Mouse (Mus musculus) midbrain, embryonic 16.5 days (tissue): ENCODE measurements at regions not wholly inside any gene's neighbourhood (a gene's known extent, or its start where the extent isn't known, plus 50 kb on each side); places are given as distances from the start of the nearest gene placed in this dataset.

ENCODE experiments used
- ATAC-seq: fragments of 200-750 bp; cut with Nextera tagmentation; 2 replicates; pipeline ENCODE4 v1.8.0; 2017; ENCODE audit warnings: moderate TSS enrichment
- H3K27ac ChIP-seq: fragments of 300-500 bp; sonication (generic); 2 replicates; pipeline ENCODE4 v1.5.1; 2014; ENCODE audit warnings: mild to moderate bottlenecking, low read length, mixed read lengths
- H3K27me3 ChIP-seq: fragments of 300-500 bp; sonication (generic); 2 replicates; pipeline ENCODE4 v1.6.1; 2014; ENCODE audit warnings: low read depth, low read length, mixed read lengths; ENCODE audit not compliant: control insufficient read depth, insufficient read depth
- H3K36me3 ChIP-seq: fragments of 300-500 bp; sonication (generic); 2 replicates; pipeline ENCODE4 v1.6.1; 2014; ENCODE audit warnings: mild to moderate bottlenecking, low read length, moderate library complexity, mixed read lengths; ENCODE audit not compliant: control insufficient read depth, insufficient read depth
- H3K4me1 ChIP-seq: fragments of 300-500 bp; sonication (generic); 2 replicates; pipeline ENCODE4 v1.6.1; 2014; ENCODE audit warnings: mild to moderate bottlenecking, low read length, mixed read lengths; ENCODE audit not compliant: control insufficient read depth, insufficient read depth
- H3K4me2 ChIP-seq: fragments of 300-500 bp; sonication (generic); 2 replicates; pipeline ENCODE4 v1.6.1; 2014; ENCODE audit warnings: mild to moderate bottlenecking, low read length, mixed read lengths
- H3K4me3 ChIP-seq: fragments of 300-500 bp; sonication (generic); 2 replicates; pipeline ENCODE4 v1.5.1; 2014; ENCODE audit warnings: low read depth, mild to moderate bottlenecking, low read length, moderate library complexity, mixed read lengths
- H3K9ac ChIP-seq: fragments of 300-500 bp; sonication (generic); 2 replicates; pipeline ENCODE4 v1.6.1; 2014; ENCODE audit warnings: low read depth, low read length, mixed read lengths
- H3K9me3 ChIP-seq: fragments of 300-500 bp; sonication (generic); replicated peaks from 2 replicates; pipeline ENCODE4 v1.6.1; 2014; ENCODE audit warnings: mild to moderate bottlenecking, low read length, mixed read lengths; ENCODE audit not compliant: control insufficient read depth, poor library complexity, severe bottlenecking
- WGBS: fragments of 180-500 bp; shearing (Covaris S2); extraction: QIAGEN DNeasy Blood & Tissue Kit; methylation state at CpG from one replicate; pipeline ENCODE4 v1.1.7; 2014; 5-methylcytosine and 5-hydroxymethylcytosine counted together

GRCm38 (mm10) chr14:53847049-53847448 is 406.9 kb downstream of the Dad1 start:
- H3K4me1 ChIP-seq = no peaks in the 10 kb centered on the region
- H3K4me2 ChIP-seq = no peak overlapping the region
- H3K36me3 ChIP-seq = no peaks in the 10 kb centered on the region
- H3K27me3 ChIP-seq = no peaks in the 10 kb centered on the region
- H3K27ac ChIP-seq = no peak overlapping the region
- WGBS = 62% methylated on average over 7 of the region's 7 CpGs
- ATAC-seq = no peak
- H3K4me3 ChIP-seq = no peak overlapping the region
- no peaks in the 10 kb centered on the region for H3K9me3 ChIP-seq
- no peak overlapping the region for H3K9ac ChIP-seq

- no peak for ATAC-seq
- WGBS = 91% methylated on average over 9 of the region's 9 CpGs
- H3K4me2 ChIP-seq = no peak overlapping the region
Observed at GRCm38 (mm10) chr14:53845646-53846045, 408.3 kb downstream of the Dad1 start.

GRCm38 (mm10) chr14:53832553-53832952 is 421.4 kb downstream of the Dad1 start:
- no peak overlapping the region for H3K9ac ChIP-seq
- no peaks in the 10 kb centered on the region for H3K4me1 ChIP-seq
- WGBS = 95% methylated on average over 3 of the region's 3 CpGs
- no peak for ATAC-seq
- no peak overlapping the region for H3K27ac ChIP-seq
- no peaks in the 10 kb centered on the region for H3K9me3 ChIP-seq
- H3K36me3 ChIP-seq = no peaks in the 10 kb centered on the region
- no peak overlapping the region for H3K4me2 ChIP-seq
- H3K4me3 ChIP-seq = no peak overlapping the region
- no peaks in the 10 kb centered on the region for H3K27me3 ChIP-seq

More at GRCm38 (mm10) chr14:53845646-53846045, 408.3 kb downstream of the Dad1 start:
- H3K4me1 ChIP-seq = no peaks in the 10 kb centered on the region
- no peaks in the 10 kb centered on the region for H3K36me3 ChIP-seq
- no peaks in the 10 kb centered on the region for H3K9me3 ChIP-seq
- H3K27ac ChIP-seq = no peak overlapping the region
- H3K27me3 ChIP-seq = no peaks in the 10 kb centered on the region
- H3K4me3 ChIP-seq = no peak overlapping the region
- no peak overlapping the region for H3K9ac ChIP-seq

GRCm38 (mm10) chr14:53831651-53832050 is 422.3 kb downstream of the Dad1 start:
- H3K27ac ChIP-seq = no peak overlapping the region
- 91% methylated on average over 6 of the region's 6 CpGs for WGBS
- ATAC-seq = no peak

GRCm38 (mm10) chr14:53830717-53831116 is 423.2 kb downstream of the Dad1 start:
- no peak overlapping the region for H3K4me2 ChIP-seq
- ATAC-seq = no peak
- H3K4me3 ChIP-seq = no peak overlapping the region
- no peaks in the 10 kb centered on the region for H3K9me3 ChIP-seq
- no peaks in the 10 kb centered on the region for H3K36me3 ChIP-seq
- H3K27ac ChIP-seq = no peak overlapping the region
- H3K4me1 ChIP-seq = no peaks in the 10 kb centered on the region
- H3K27me3 ChIP-seq = no peaks in the 10 kb centered on the region
- WGBS = 47% methylated on average over 1 of the region's 1 CpGs
- no peak overlapping the region for H3K9ac ChIP-seq

More at GRCm38 (mm10) chr14:53831651-53832050, 422.3 kb downstream of the Dad1 start:
- Histone ChIP-seq H3K4me3 (no peak overlapping the region), H3K4me1 (no peaks in the 10 kb centered on the region), H3K9ac (no peak overlapping the region), H3K4me2 (no peak overlapping the region), H3K36me3 (no peaks in the 10 kb centered on the region), H3K9me3 (no peaks in the 10 kb centered on the region), H3K27me3 (no peaks in the 10 kb centered on the region)

- no peak for ATAC-seq
- 87% methylated on average over 4 of the region's 4 CpGs for WGBS
- no peaks in the 10 kb centered on the region for H3K9me3 ChIP-seq
- H3K27ac ChIP-seq = no peak overlapping the region
- no peaks in the 10 kb centered on the region for H3K36me3 ChIP-seq
- no peak overlapping the region for H3K4me2 ChIP-seq
- no peak overlapping the region for H3K4me3 ChIP-seq
- no peaks in the 10 kb centered on the region for H3K27me3 ChIP-seq
- no peak overlapping the region for H3K9ac ChIP-seq
- no peaks in the 10 kb centered on the region for H3K4me1 ChIP-seq
Observed at GRCm38 (mm10) chr14:53826782-53827181, 427.1 kb downstream of the Dad1 start.

- peaks cover 2% of the 10 kb centered on the region; the same call in 1 of the 2 replicates for H3K4me1 ChIP-seq
- WGBS = 17% methylated on average over 3 of the region's 3 CpGs
- H3K9me3 ChIP-seq = no peaks in the 10 kb centered on the region
- no peaks in the 10 kb centered on the region for H3K27me3 ChIP-seq
- H3K36me3 ChIP-seq = no peaks in the 10 kb centered on the region
- no peak overlapping the region for H3K27ac ChIP-seq
- no peak overlapping the region for H3K4me2 ChIP-seq
- no peak overlapping the region for H3K9ac ChIP-seq
- peak; percentile 57 for ATAC-seq
- no peak overlapping the region for H3K4me3 ChIP-seq
Observed at GRCm38 (mm10) chr14:53806231-53806630, 447.7 kb downstream of the Dad1 start.

GRCm38 (mm10) chr14:53803698-53804620 is 449.9 kb downstream of the Dad1 start:
- Histone ChIP-seq H3K4me1 (peaks cover 2% of the 10 kb centered on the region; the same call in 1 of the 2 replicates), H3K27ac (no peak overlapping the region), H3K4me2 (peak overlapping the region; percentile 43), H3K36me3 (no peaks in the 10 kb centered on the region), H3K4me3 (no peak overlapping the region), H3K27me3 (no peaks in the 10 kb centered on the region), H3K9ac (no peak overlapping the region), H3K9me3 (no peaks in the 10 kb centered on the region)
- ATAC-seq = peak; percentile 88
- 31% methylated on average over 17 of the region's 17 CpGs for WGBS

- H3K4me3 ChIP-seq = no peak overlapping the region
- 90% methylated on average over 3 of the region's 3 CpGs for WGBS
- no peak for ATAC-seq
Observed at GRCm38 (mm10) chr14:53802547-53802946, 451.4 kb downstream of the Dad1 start.

More at GRCm38 (mm10) chr14:53802547-53802946, 451.4 kb downstream of the Dad1 start:
- H3K9ac ChIP-seq = no peak overlapping the region
- H3K9me3 ChIP-seq = no peaks in the 10 kb centered on the region
- peaks cover 2% of the 10 kb centered on the region; the same call in 1 of the 2 replicates for H3K4me1 ChIP-seq
- H3K4me2 ChIP-seq = no peak overlapping the region
- no peaks in the 10 kb centered on the region for H3K27me3 ChIP-seq
- H3K27ac ChIP-seq = no peak overlapping the region
- H3K36me3 ChIP-seq = no peaks in the 10 kb centered on the region
